Mouse (Mus musculus) forebrain, embryonic 16.5 days (tissue): ENCODE results near the gene Kcnh1. TPM values are rescaled to one million over a fixed set of nuclear protein-coding genes. Genes with fewer than 3 reads are reported as not detected.

Experiments
- ATAC-seq: fragments of 200-750 bp; cut with Nextera tagmentation; 2 replicates; pipeline ENCODE4 v1.8.0; 2017; ENCODE audit warnings: mild to moderate bottlenecking, moderate library complexity
- H3K27ac ChIP-seq: fragments of 300-500 bp; sonication (generic); 2 replicates; pipeline ENCODE4 v1.5.1; 2014; ENCODE audit warnings: low read length, control low read depth
- H3K27me3 ChIP-seq: fragments of 300-500 bp; sonication (generic); replicated peaks from 2 replicates; pipeline ENCODE4 v1.6.1; 2014; ENCODE audit warnings: low read length; ENCODE audit not compliant: control insufficient read depth, insufficient read depth
- H3K36me3 ChIP-seq: fragments of 300-500 bp; sonication (generic); 2 replicates; pipeline ENCODE4 v1.6.1; 2014; ENCODE audit not compliant: control insufficient read depth, insufficient read depth
- H3K4me1 ChIP-seq: fragments of 300-500 bp; sonication (generic); replicated peaks from 2 replicates; pipeline ENCODE4 v1.6.1; 2014; ENCODE audit warnings: low read length; ENCODE audit not compliant: control insufficient read depth, insufficient read depth
- H3K4me2 ChIP-seq: fragments of 300-500 bp; sonication (generic); 2 replicates; pipeline ENCODE4 v1.6.1; 2014; ENCODE audit warnings: mild to moderate bottlenecking, low read length, control low read depth
- H3K4me3 ChIP-seq: fragments of 300-500 bp; sonication (generic); replicated peaks from 2 replicates; pipeline ENCODE4 v1.5.1; 2014; ENCODE audit warnings: mild to moderate bottlenecking, low read length, control low read depth
- H3K9ac ChIP-seq: fragments of 300-500 bp; sonication (generic); replicated peaks from 2 replicates; pipeline ENCODE4 v1.6.1; 2014; ENCODE audit warnings: low read depth, low read length, control low read depth
- H3K9me3 ChIP-seq: fragments of 300-500 bp; sonication (generic); 2 replicates; pipeline ENCODE4 v1.6.1; 2016; ENCODE audit warnings: low read length; ENCODE audit not compliant: control insufficient read depth
- WGBS: fragments of 180-500 bp; shearing (Covaris S2); extraction: QIAGEN DNeasy Blood & Tissue Kit; methylation state at CpG from one replicate; pipeline ENCODE4 v1.1.7; 2014; 5-methylcytosine and 5-hydroxymethylcytosine counted together
- polyA plus RNA-seq: library from polyadenylated mRNA; unstranded; fragments of >200 nt; fragmentation: Nextera tagmentation; extraction: Ambion mirVana; gene quantifications from 2 replicates; pipeline ENCODE4 v1.2.1, GENCODE M21; 2015

Kcnh1 gene
- polyA plus RNA-seq, 1 experiment from 2014 or later = 3.0 TPM

GRCm38 (mm10) chr1:192402911-192403704 lies 212.5 kb downstream of the Kcnh1 start:
- Histone ChIP-seq H3K36me3 (no peaks in the 10 kb centered on the region), H3K4me2 (no peak overlapping the region), H3K27ac (no peak overlapping the region), H3K4me3 (no peak overlapping the region), H3K27me3 (no peaks in the 10 kb centered on the region), H3K4me1 (no peaks in the 10 kb centered on the region), H3K9ac (no peak overlapping the region), H3K9me3 (no peaks in the 10 kb centered on the region)
- no peak for ATAC-seq
- 88% methylated on average over 8 of the region's 8 CpGs for WGBS

- H3K9ac ChIP-seq = no peak overlapping the region
- ATAC-seq = no peak
- no peaks in the 10 kb centered on the region for H3K4me1 ChIP-seq
- WGBS = 74% methylated on average over 4 of the region's 4 CpGs
- H3K27me3 ChIP-seq = no peaks in the 10 kb centered on the region
- no peak overlapping the region for H3K27ac ChIP-seq
- H3K4me3 ChIP-seq = no peak overlapping the region
- no peaks in the 10 kb centered on the region for H3K36me3 ChIP-seq
- no peaks in the 10 kb centered on the region for H3K9me3 ChIP-seq
- H3K4me2 ChIP-seq = no peak overlapping the region
Measured at GRCm38 (mm10) chr1:192405136-192405535, 214.6 kb downstream of the Kcnh1 start.

- ATAC-seq = no peak
- Histone ChIP-seq H3K36me3 (no peaks in the 10 kb centered on the region), H3K9me3 (no peaks in the 10 kb centered on the region), H3K4me3 (no peak overlapping the region), H3K4me1 (no peaks in the 10 kb centered on the region), H3K4me2 (no peak overlapping the region), H3K27ac (no peak overlapping the region), H3K27me3 (no peaks in the 10 kb centered on the region), H3K9ac (no peak overlapping the region)
- WGBS = 89% methylated on average over 5 of the region's 5 CpGs
Measured at GRCm38 (mm10) chr1:192406589-192406988, 216.0 kb downstream of the Kcnh1 start.

GRCm38 (mm10) chr1:192415813-192416212 lies 225.2 kb downstream of the Kcnh1 start:
- Histone ChIP-seq H3K36me3 (no peaks in the 10 kb centered on the region), H3K9me3 (no peaks in the 10 kb centered on the region), H3K27ac (no peak overlapping the region), H3K4me3 (no peak overlapping the region), H3K4me1 (no peaks in the 10 kb centered on the region; the same call in 1 of the 2 replicates), H3K4me2 (no peak overlapping the region), H3K9ac (no peak overlapping the region), H3K27me3 (no peaks in the 10 kb centered on the region)
- no peak for ATAC-seq
- WGBS = 47% methylated on average over 3 of the region's 3 CpGs

GRCm38 (mm10) chr1:192416241-192416821 lies 225.8 kb downstream of the Kcnh1 start:
- no peak overlapping the region for H3K4me3 ChIP-seq
- H3K9ac ChIP-seq = no peak overlapping the region
- no peaks in the 10 kb centered on the region; the same call in 1 of the 2 replicates for H3K4me1 ChIP-seq
- no peaks in the 10 kb centered on the region for H3K9me3 ChIP-seq
- H3K27ac ChIP-seq = no peak overlapping the region
- ATAC-seq = peak; percentile 77
- WGBS = 65% methylated on average over 9 of the region's 9 CpGs
- H3K27me3 ChIP-seq = no peaks in the 10 kb centered on the region
- H3K36me3 ChIP-seq = no peaks in the 10 kb centered on the region
- no peak overlapping the region for H3K4me2 ChIP-seq

- no peaks in the 10 kb centered on the region; the same call in 1 of the 2 replicates for H3K4me1 ChIP-seq
- H3K9me3 ChIP-seq = no peaks in the 10 kb centered on the region
- H3K36me3 ChIP-seq = no peaks in the 10 kb centered on the region
- WGBS = 87% methylated on average over 5 of the region's 5 CpGs
- no peaks in the 10 kb centered on the region for H3K27me3 ChIP-seq
- H3K4me2 ChIP-seq = no peak overlapping the region
- H3K27ac ChIP-seq = no peak overlapping the region
- H3K9ac ChIP-seq = no peak overlapping the region
- ATAC-seq = no peak
- H3K4me3 ChIP-seq = no peak overlapping the region
Measured at GRCm38 (mm10) chr1:192419176-192419575, 228.6 kb downstream of the Kcnh1 start.

- ATAC-seq = no peak
- Histone ChIP-seq H3K9ac (no peak overlapping the region), H3K4me1 (no peaks in the 10 kb centered on the region; the same call in 1 of the 2 replicates), H3K36me3 (no peaks in the 10 kb centered on the region), H3K27ac (no peak overlapping the region), H3K27me3 (no peaks in the 10 kb centered on the region), H3K4me2 (no peak overlapping the region), H3K9me3 (no peaks in the 10 kb centered on the region), H3K4me3 (no peak overlapping the region)
- WGBS = 89% methylated on average over 14 of the region's 14 CpGs
Measured at GRCm38 (mm10) chr1:192421377-192422166, 231.0 kb downstream of the Kcnh1 start.

GRCm38 (mm10) chr1:192431423-192431822 lies 240.8 kb downstream of the Kcnh1 start:
- Histone ChIP-seq H3K4me1 (no peaks in the 10 kb centered on the region), H3K27ac (no peak overlapping the region), H3K9ac (no peak overlapping the region), H3K4me2 (no peak overlapping the region), H3K4me3 (no peak overlapping the region), H3K36me3 (no peaks in the 10 kb centered on the region), H3K27me3 (no peaks in the 10 kb centered on the region), H3K9me3 (no peaks in the 10 kb centered on the region)
- ATAC-seq = no peak
- WGBS = 73% methylated on average over 2 of the region's 2 CpGs

- no peak overlapping the region for H3K27ac ChIP-seq
- no peaks in the 10 kb centered on the region for H3K27me3 ChIP-seq
- H3K4me3 ChIP-seq = no peak overlapping the region
- ATAC-seq = no peak
- H3K9me3 ChIP-seq = no peaks in the 10 kb centered on the region
- H3K4me2 ChIP-seq = no peak overlapping the region
- no peak overlapping the region for H3K9ac ChIP-seq
- H3K36me3 ChIP-seq = no peaks in the 10 kb centered on the region
- H3K4me1 ChIP-seq = peaks cover 6% of the 10 kb centered on the region; the same call in 1 of the 2 replicates
- 91% methylated on average over 2 of the region's 2 CpGs for WGBS
Measured at GRCm38 (mm10) chr1:192435503-192435902, 244.9 kb downstream of the Kcnh1 start.
